Mouse (Mus musculus) cerebellum, postnatal 14 days (tissue): Measurements from ENCODE around the gene Gcm2.

ENCODE experiments used
- DNase-seq, 2 experiments: peaks; one replicate each; pipeline ENCODE4 v3.0.0; 2021; ENCODE audit warnings: mixed read lengths in 2 of 2

The Gcm2 gene

DNA sequence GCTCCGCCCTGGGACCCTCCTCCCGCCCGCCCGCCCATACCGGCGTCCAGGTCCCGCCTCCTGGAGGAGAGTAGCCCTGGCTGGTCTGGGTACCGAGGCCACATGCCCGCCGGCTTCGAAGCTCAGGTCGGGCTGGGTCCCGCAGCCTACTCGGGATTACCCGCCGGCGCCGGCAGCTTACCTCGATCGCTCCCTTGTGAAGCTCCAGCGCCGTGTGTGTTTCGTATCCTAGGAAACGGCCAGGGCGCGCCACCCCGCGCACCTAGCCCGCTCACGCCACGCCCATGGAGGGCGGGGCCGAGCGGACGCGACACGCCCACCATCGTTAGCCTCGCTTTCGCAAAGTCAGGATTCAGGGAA is 31.4 kb downstream of the Gcm2 start, which contains the start of gene Mak:
Mak (minus strand) TSS at position 286 of the 360 bp plus-strand sequence.
- peak; percentile 79 to 81 for DNase-seq

GRCm38 (mm10) chr13:41078690-41079420 is 32.0 kb downstream of the Gcm2 start:
- no peak for DNase-seq

DNA sequence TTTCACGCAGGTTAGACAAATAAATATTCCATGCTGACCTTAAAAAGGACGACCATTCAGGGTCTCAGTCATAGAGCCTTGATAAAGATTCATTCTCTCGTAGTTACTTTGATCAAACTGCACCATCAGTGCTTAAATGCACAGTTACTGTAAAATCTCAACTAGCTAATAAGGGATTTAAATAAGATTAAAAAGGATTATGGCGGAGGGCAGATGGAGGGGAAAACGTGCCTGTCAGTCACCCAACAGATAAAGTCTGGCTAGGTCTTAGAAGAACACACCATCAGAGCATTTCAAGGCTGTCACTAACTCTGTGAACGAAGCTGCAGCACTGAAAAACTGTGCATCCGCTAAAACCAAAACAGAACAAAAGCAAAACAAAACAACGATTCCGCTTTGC is 32.9 kb downstream of the Gcm2 start:
- no peak for DNase-seq

DNA sequence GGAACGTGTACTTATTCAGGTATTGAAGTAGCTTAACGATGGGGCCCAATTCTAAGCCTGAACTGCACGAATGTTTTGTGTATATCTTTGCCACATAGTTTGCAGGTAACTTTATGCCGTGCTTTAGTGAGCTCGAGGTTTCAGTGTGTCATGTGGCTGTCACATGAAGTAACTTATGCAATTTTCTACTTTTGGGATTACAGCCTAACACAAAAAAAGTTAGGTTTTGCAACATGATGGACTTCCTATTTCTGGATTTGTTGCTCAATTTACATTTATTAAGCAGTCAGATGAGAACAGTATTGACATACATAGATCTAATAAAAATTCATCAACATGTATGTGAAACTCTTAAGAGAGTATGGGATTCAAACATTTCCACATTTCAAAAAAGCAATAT is 37.0 kb downstream of the Gcm2 start:
- DNase-seq, result no peak

DNA sequence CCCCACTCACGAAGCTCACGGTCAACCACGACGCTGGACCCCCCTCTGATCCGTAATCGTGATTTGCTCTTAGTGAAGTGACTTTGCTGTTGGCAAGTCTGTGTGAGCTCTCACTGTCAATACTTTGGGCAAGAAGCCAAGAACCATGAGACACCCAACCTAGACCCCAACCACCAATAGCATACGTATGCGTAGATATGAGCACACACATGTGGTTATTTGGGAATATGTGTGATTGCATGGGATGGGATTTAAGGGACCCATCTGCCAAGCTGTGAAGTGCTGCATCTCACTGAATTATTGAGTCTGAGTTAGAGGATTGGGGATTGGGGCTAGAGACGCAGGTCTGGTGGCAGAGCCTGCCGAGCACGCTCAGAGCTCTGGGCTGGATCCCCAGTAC is 39.2 kb downstream of the Gcm2 start:
- no peak for DNase-seq

- no peak for DNase-seq
Measured at GRCm38 (mm10) chr13:41067618-41068017, 43.2 kb downstream of the Gcm2 start.

GRCm38 (mm10) chr13:41051965-41052364 is 58.9 kb downstream of the Gcm2 start:
- no peak for DNase-seq
